Mouse (Mus musculus): ENCODE results near the gene Rpl18.

Rpl18 gene

GRCm38 (mm10) chr7:45700301-45701015 is 14.8 kb upstream of the Rpl18 start:
- DNase-seq (ENCODE audit: low read depth, low spot score) = peak; percentile 92

- no peak for DNase-seq (ENCODE audit: low read depth, low spot score)
Measured at GRCm38 (mm10) chr7:45701072-45701471, 14.2 kb upstream of the Rpl18 start.

GRCm38 (mm10) chr7:45701607-45702006 is 13.7 kb upstream of the Rpl18 start:
- DNase-seq (ENCODE audit: low read depth, low spot score) = no peak

- no peak for DNase-seq (ENCODE audit: low read depth, low spot score)
Measured at GRCm38 (mm10) chr7:45702316-45702715, 12.9 kb upstream of the Rpl18 start.

GRCm38 (mm10) chr7:45702809-45703520 is 12.3 kb upstream of the Rpl18 start:
- DNase-seq (ENCODE audit: low read depth, low spot score) = no peak

- no peak for DNase-seq (ENCODE audit: low read depth, low spot score)
Measured at GRCm38 (mm10) chr7:45703521-45704033, 11.7 kb upstream of the Rpl18 start.

GRCm38 (mm10) chr7:45704046-45704559 is 11.2 kb upstream of the Rpl18 start:
- DNase-seq (ENCODE audit: low read depth, low spot score) = peak; percentile 70

- DNase-seq (ENCODE audit: low read depth, low spot score) = peak; percentile 100
Measured at GRCm38 (mm10) chr7:45704730-45705442, 10.4 kb upstream of the Rpl18 start, which contains the start of gene Dbp. Gene Dbp (plus strand): TSS chr7:45705088.

- DNase-seq (ENCODE audit: low read depth, low spot score) = no peak
Measured at GRCm38 (mm10) chr7:45705443-45705864, 9.8 kb upstream of the Rpl18 start.

GRCm38 (mm10) chr7:45705873-45706281 is 9.4 kb upstream of the Rpl18 start:
- peak; percentile 81 for DNase-seq (ENCODE audit: low read depth, low spot score)

GRCm38 (mm10) chr7:45706721-45707241 is 8.5 kb upstream of the Rpl18 start:
- peak; percentile 81 for DNase-seq (ENCODE audit: low read depth, low spot score)

- DNase-seq (ENCODE audit: low read depth, low spot score) = peak; percentile 94
Measured at GRCm38 (mm10) chr7:45707375-45707967, 7.8 kb upstream of the Rpl18 start.

- DNase-seq (ENCODE audit: low read depth, low spot score) = peak; percentile 57
Measured at GRCm38 (mm10) chr7:45708221-45708761, 7.0 kb upstream of the Rpl18 start.

GRCm38 (mm10) chr7:45709036-45709435 is 6.2 kb upstream of the Rpl18 start:
- peak; percentile 90 for DNase-seq (ENCODE audit: low read depth, low spot score)

GRCm38 (mm10) chr7:45709677-45710355 is 5.4 kb upstream of the Rpl18 start:
- DNase-seq (ENCODE audit: low read depth, low spot score) = peak; percentile 39

GRCm38 (mm10) chr7:45710477-45711191 is 4.6 kb upstream of the Rpl18 start:
- no peak for DNase-seq (ENCODE audit: low read depth, low spot score)

- DNase-seq (ENCODE audit: low read depth, low spot score) = no peak
Measured at GRCm38 (mm10) chr7:45711316-45712021, 3.8 kb upstream of the Rpl18 start.

- DNase-seq (ENCODE audit: low read depth, low spot score) = peak; percentile 72
Measured at GRCm38 (mm10) chr7:45712022-45712757, 3.1 kb upstream of the Rpl18 start.

All from R1 (cell line).